ENCODE assay signal across 19 mouse cellular contexts in genomic region chr2:162273826-162274225, GRCm38 (mm10).
DNase-seq lines count a peak whose midpoint lies in the region; ATAC-seq lines count a peak whose summit lies in the region.
"Had no signal": no experiment of that assay in that cellular context is flagged by ENCODE, and none has a peak within 500 bp of the region (broad histone marks: within the 10 kb centered on the region; RNA-seq: fewer than 3 reads in every experiment).

No protein-coding gene starts in this region.

- no peak overlapping the region for H3K4me3 ChIP-seq in limb, embryonic 10.5 days
- H3K4me3 ChIP-seq in kidney, embryonic 15.5 days (replicated peaks), result no peak overlapping the region
- H3K4me3 ChIP-seq: hindbrain, embryonic 10.5 days; megakaryocyte, embryonic 14.5 days; midbrain, embryonic 15.5 days; myocyte had no signal

- no peak for ATAC-seq in kidney, embryonic 15.5 days (replicated peaks; ENCODE audit: low FRiP score)
- ATAC-seq: hindbrain, postnatal 0 days; intestine, postnatal 0 days; liver, postnatal 0 days; midbrain, embryonic 15.5 days had no signal

- no peaks in the 10 kb centered on the region for H3K36me3 ChIP-seq in limb, embryonic 10.5 days
- no peaks in the 10 kb centered on the region for H3K36me3 ChIP-seq in kidney, embryonic 15.5 days
- H3K36me3 ChIP-seq: hindbrain, embryonic 10.5 days; midbrain, embryonic 15.5 days had no signal

- intact Hi-C loops in left cerebral cortex, postnatal 25 days (cut with DNase I), result no loop called here

- no peaks in the 10 kb centered on the region for H3K9me3 ChIP-seq in limb, embryonic 10.5 days (replicated peaks)
- no peaks in the 10 kb centered on the region for H3K9me3 ChIP-seq in kidney, embryonic 15.5 days (replicated peaks)
- H3K9me3 ChIP-seq: hindbrain, embryonic 10.5 days; midbrain, embryonic 15.5 days had no signal

- 77% methylated on average over 4 of the region's 4 CpGs for WGBS in limb, embryonic 10.5 days
- 63% methylated on average over 4 of the region's 4 CpGs for WGBS in kidney, embryonic 15.5 days

- H3K9ac ChIP-seq in kidney, embryonic 15.5 days, result no peak overlapping the region
- H3K9ac ChIP-seq: liver, postnatal 0 days; midbrain, embryonic 15.5 days had no signal

- H3K27ac ChIP-seq in limb, embryonic 10.5 days, result no peak overlapping the region
- no peak overlapping the region for H3K27ac ChIP-seq in kidney, embryonic 15.5 days
- H3K27ac ChIP-seq: hindbrain, embryonic 10.5 days; hindbrain, postnatal 0 days; kidney, postnatal 0 days; midbrain, embryonic 15.5 days had no signal

- peak; percentile 46 to 70 for DNase-seq in layer of hippocampus, adult 18-20 months (ENCODE audit: low spot score in 2 of 2)
- DNase-seq in layer of hippocampus, adult 9-10 months (ENCODE audit: low spot score), result no peak
- DNase-seq in R1 (ENCODE audit: low read depth, low spot score), result peak; percentile 6
- peak; percentile 21 to 59 for DNase-seq in frontal cortex, postnatal 36 days (ENCODE audit: low spot score in 2 of 2)
- peak; percentile 31 to 86 for DNase-seq in left cerebral cortex, postnatal 25 days (ENCODE audit: low spot score in 2 of 2)
- DNase-seq in limb, embryonic 10.5 days (ENCODE audit: low spot score), result no peak
- DNase-seq: cerebellum, adult 8-10 months; liver, postnatal 0 days; lung, postnatal 14 days; thymus, postnatal 4 days had no signal

- no peaks in the 10 kb centered on the region for H3K27me3 ChIP-seq in limb, embryonic 10.5 days (ENCODE audit: low read depth, poor library complexity, severe bottlenecking)
- no peaks in the 10 kb centered on the region for H3K27me3 ChIP-seq in kidney, embryonic 15.5 days
- H3K27me3 ChIP-seq: CH12.LX; megakaryocyte, embryonic 14.5 days; midbrain, embryonic 15.5 days had no signal

- no peak overlapping the region for H3K4me2 ChIP-seq in kidney, embryonic 15.5 days
- H3K4me2 ChIP-seq: midbrain, embryonic 15.5 days had no signal

- no peaks in the 10 kb centered on the region for H3K4me1 ChIP-seq in limb, embryonic 10.5 days
- H3K4me1 ChIP-seq in kidney, embryonic 15.5 days, result no peaks in the 10 kb centered on the region
- H3K4me1 ChIP-seq: hindbrain, embryonic 10.5 days; megakaryocyte, embryonic 14.5 days; midbrain, embryonic 15.5 days had no signal

Comparison
In these comparisons a context has a peak if more than half of its experiments do, and no peak if none do; other contexts are left out.
1. DNase-seq: peak in layer of hippocampus, adult 18-20 months (2 of 2), R1 (single experiment), frontal cortex, postnatal 36 days (2 of 2) and left cerebral cortex, postnatal 25 days (2 of 2); none in layer of hippocampus, adult 9-10 months (single experiment) and limb, embryonic 10.5 days (single experiment).